Mouse (Mus musculus): ENCODE results near the gene P2rx1. TPM values are rescaled to one million over a fixed set of nuclear protein-coding genes. Genes with fewer than 3 reads are reported as not detected.
A peak's percentile ranks its signal among the peaks of the same experiment; 100 is the strongest.

P2rx1 gene
- total and polyA plus RNA-seq, 3 experiments, result 0.21 to 0.86 (median 0.76) TPM

DNA sequence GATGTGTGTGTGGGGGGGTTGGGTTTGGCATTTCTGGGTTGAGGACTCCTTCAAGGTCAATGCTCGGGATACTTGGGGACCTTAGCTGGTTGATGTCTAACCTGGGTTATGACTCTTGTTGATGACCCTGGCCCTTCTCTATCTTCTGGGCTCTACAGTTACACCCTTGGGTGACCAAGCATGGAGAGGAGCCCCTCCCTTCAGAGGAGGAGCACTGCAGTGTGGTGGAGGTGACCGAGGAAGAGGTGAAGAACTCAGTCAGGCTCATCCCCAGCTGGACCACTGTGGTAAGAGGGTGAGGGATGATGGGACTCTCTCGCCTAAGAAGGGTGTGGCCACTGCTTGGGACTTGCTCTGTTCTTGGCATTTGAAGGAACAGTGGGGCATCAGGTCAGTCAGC, 38.8 kb downstream of the P2rx1 start:
- H3K36me3 ChIP-seq (ENCODE audit: control insufficient read depth, insufficient read depth, low read length), result no peaks in the 10 kb centered on the region
- H3K27ac ChIP-seq, result no peak overlapping the region
- no peak overlapping the region for H3K9ac ChIP-seq (ENCODE audit: low read depth, low read length)
- H3K27me3 ChIP-seq (ENCODE audit: control insufficient read depth, insufficient read depth, low read length), result no peaks in the 10 kb centered on the region
- 93% methylated on average over 3 of the region's 3 CpGs for whole genome bisulfite sequencing
- TF ChIP-seq POLR2A (IDR thresholded peaks at IDR 0.05; ENCODE audit: insufficient read depth, low read depth, low read length), result no peak
- TF ChIP-seq EP300 (IDR thresholded peaks at IDR 0.05; ENCODE audit: insufficient read depth, low read depth, low read length), result no peak
- no peak for TF ChIP-seq CTCF (IDR thresholded peaks at IDR 0.05)
- no peaks in the 10 kb centered on the region for H3K4me1 ChIP-seq (ENCODE audit: control insufficient read depth, insufficient read depth, low read length)
- intact Hi-C loops (cut with DNase I), result no loop called here
- no peaks in the 10 kb centered on the region for H3K79me2 ChIP-seq (replicated peaks; ENCODE audit: control insufficient read depth, insufficient read depth, low read length)
- DNase-seq, result no peak
- H3K4me3 ChIP-seq, result no peak overlapping the region

DNA sequence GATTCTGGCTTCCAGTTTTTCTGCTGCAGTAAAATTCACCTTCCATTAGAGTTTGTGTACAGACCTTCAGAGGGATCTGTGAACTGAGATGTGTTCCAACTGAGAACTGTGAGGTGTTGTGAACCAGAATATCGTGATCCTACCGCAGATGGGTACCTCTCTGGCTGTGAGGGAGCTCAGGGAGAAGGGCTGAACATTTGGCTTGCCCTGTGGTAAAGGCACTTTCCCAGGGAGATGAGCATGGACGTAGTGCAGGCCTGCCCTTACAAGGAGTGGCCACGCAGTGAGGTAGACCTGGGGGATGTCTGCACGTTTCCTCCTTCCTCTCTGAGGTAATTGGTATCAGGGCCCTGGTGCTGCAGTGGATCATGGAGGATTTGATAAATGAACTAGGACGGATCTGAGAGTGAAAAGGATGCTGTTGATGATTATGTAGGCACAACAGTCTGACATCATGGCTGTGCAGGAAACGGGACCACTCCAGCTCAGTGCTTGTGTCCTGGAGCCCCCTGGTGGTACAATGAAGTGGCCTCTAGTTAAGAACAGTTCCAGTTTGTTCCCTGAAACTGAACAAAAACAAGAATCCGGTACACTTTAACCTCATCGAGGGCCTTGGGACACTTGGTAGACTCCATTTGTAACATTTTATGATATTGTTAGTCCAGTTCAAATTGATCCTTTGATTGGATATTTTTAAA, 40.3 kb downstream of the P2rx1 start:
- TF ChIP-seq EP300 (IDR thresholded peaks at IDR 0.05; ENCODE audit: insufficient read depth, low read depth, low read length), result no peak
- peak; percentile 86 for TF ChIP-seq CTCF (IDR thresholded peaks at IDR 0.05)
- Histone ChIP-seq H3K4me3 (no peak overlapping the region), H3K36me3 (ENCODE audit: control insufficient read depth, insufficient read depth, low read length) (no peaks in the 10 kb centered on the region), H3K79me2 (replicated peaks; ENCODE audit: control insufficient read depth, insufficient read depth, low read length) (no peaks in the 10 kb centered on the region), H3K27me3 (ENCODE audit: control insufficient read depth, insufficient read depth, low read length) (no peaks in the 10 kb centered on the region), H3K9ac (ENCODE audit: low read depth, low read length) (no peak overlapping the region), H3K27ac (no peak overlapping the region), H3K4me1 (ENCODE audit: control insufficient read depth, insufficient read depth, low read length) (no peaks in the 10 kb centered on the region)
- peak in 1 of 2 experiments; percentile 35 for DNase-seq
- WGBS, result 57% methylated on average over 9 of the region's 9 CpGs
- intact Hi-C loops (cut with DNase I), result loop anchor here (1.0 kb wide), 1 partner anchor 33 kb away; no protein-coding TSS in a partner anchor

DNA sequence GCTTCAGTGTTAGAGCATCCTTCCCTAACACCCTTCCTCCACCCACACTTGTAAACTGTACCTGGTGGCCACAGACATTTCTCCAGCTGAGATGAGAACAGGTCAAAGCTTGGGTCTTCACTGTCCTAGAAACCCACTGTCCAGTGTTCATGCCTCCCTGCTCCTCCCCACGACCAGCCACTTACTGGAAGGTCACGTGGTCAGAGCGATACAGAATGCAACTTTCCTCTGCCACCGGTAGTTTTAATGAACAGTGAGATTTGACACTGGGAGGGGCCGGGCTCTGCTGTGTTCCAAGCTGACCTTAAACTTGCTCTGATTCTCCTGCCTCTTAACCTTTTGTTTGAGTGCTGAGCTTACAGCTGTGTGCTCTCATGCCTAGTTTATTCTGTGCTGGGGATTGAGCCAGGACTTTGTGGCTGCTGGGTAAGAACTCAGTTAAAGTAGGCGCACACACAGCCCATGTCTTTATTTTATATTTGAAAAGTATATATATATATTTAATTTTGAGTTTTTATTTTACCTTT, 45.4 kb downstream of the P2rx1 start:
- WGBS, result 43% methylated on average over 6 of the region's 6 CpGs
- no peak for TF ChIP-seq POLR2A (IDR thresholded peaks at IDR 0.05; ENCODE audit: insufficient read depth, low read depth, low read length)
- no peak for TF ChIP-seq CTCF (IDR thresholded peaks at IDR 0.05)
- no peak for TF ChIP-seq EP300 (IDR thresholded peaks at IDR 0.05; ENCODE audit: insufficient read depth, low read depth, low read length)
- H3K27ac ChIP-seq, result no peak overlapping the region
- no peak overlapping the region for H3K9ac ChIP-seq (ENCODE audit: low read depth, low read length)
- no peaks in the 10 kb centered on the region for H3K36me3 ChIP-seq (ENCODE audit: control insufficient read depth, insufficient read depth, low read length)
- H3K27me3 ChIP-seq (ENCODE audit: control insufficient read depth, insufficient read depth, low read length), result no peaks in the 10 kb centered on the region
- H3K4me1 ChIP-seq (ENCODE audit: control insufficient read depth, insufficient read depth, low read length), result peaks cover 6% of the 10 kb centered on the region; the same call in 1 of the 2 replicates
- no peak overlapping the region for H3K4me3 ChIP-seq
- H3K79me2 ChIP-seq (replicated peaks; ENCODE audit: control insufficient read depth, insufficient read depth, low read length), result no peaks in the 10 kb centered on the region
- intact Hi-C loops (cut with DNase I), result no loop called here
- DNase-seq, result no peak

DNA sequence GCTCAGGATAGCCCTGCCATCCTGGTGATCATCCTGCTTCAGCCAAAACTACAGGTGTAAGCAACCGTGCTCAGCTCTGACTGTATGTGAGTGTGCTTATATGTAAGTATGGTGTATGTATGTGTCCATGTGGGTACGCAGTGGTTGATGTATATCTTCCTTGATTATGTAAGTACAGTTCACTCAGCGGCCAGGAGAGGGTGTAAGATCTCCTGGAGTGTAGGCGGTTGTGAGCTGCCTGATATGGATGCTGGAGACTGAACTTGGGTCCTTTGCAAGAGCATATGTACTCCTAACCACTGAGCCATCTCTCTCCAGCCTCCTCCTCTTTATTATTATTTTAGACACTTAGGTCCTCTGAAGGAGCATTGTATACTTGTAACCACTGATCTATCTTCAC, 45.9 kb downstream of the P2rx1 start:
- no peaks in the 10 kb centered on the region for H3K27me3 ChIP-seq (ENCODE audit: control insufficient read depth, insufficient read depth, low read length)
- no peaks in the 10 kb centered on the region for H3K79me2 ChIP-seq (replicated peaks; ENCODE audit: control insufficient read depth, insufficient read depth, low read length)
- H3K36me3 ChIP-seq (ENCODE audit: control insufficient read depth, insufficient read depth, low read length), result peaks cover 3% of the 10 kb centered on the region; the same call in 1 of the 2 replicates
- DNase-seq, result no peak
- WGBS, result 63% methylated on average over 4 of the region's 4 CpGs
- intact Hi-C loops (cut with DNase I), result loop anchor here (5.0 kb wide), 1 partner anchor 117 kb away; no protein-coding TSS in a partner anchor
- no peak overlapping the region for H3K4me3 ChIP-seq
- H3K4me1 ChIP-seq (ENCODE audit: control insufficient read depth, insufficient read depth, low read length), result peaks cover 6% of the 10 kb centered on the region; the same call in 1 of the 2 replicates
- H3K27ac ChIP-seq, result no peak overlapping the region
- no peak for TF ChIP-seq CTCF (IDR thresholded peaks at IDR 0.05)
- no peak for TF ChIP-seq EP300 (IDR thresholded peaks at IDR 0.05; ENCODE audit: insufficient read depth, low read depth, low read length)
- TF ChIP-seq POLR2A (IDR thresholded peaks at IDR 0.05; ENCODE audit: insufficient read depth, low read depth, low read length), result no peak
- no peak overlapping the region for H3K9ac ChIP-seq (ENCODE audit: low read depth, low read length)

DNA sequence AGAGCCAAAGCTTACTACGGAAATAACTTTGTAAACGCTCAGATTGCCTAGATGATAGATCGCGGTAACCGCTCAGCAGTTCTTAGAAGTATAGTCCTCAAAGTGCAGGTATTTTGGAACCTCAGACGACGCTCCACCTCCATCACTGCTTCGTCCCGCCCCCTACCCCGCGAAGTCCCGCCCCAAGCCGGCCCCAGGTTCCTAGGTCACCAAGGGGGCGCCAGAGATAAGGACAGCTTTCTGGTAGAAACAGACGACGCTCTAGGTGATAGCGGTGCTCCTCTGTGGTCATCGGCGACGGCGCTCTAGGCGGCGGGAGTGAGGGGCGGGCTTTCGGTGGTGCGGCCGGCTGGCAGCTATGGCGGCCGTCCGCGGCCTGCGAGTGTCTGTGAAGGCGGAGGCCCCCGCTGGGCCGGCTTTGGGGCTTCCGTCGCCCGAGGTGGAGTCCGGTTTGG, 48.7 kb downstream of the P2rx1 start, which contains the start of gene Ncbp3:
Ncbp3 (plus strand) TSS at position 242 of the 455 bp plus-strand sequence.
- H3K27ac ChIP-seq, result peak within 1 kb of the TSS; percentile 97
- under 1% methylated on average over 39 of the region's 39 CpGs for WGBS
- DNase-seq, result peak; percentile 96
- H3K4me3 ChIP-seq, result peak within 1 kb of the TSS; percentile 73
- intact Hi-C loops (cut with DNase I), result loop anchor here (5.0 kb wide), 1 partner anchor 120 kb away; no protein-coding TSS in a partner anchor
- peaks cover 6% of the 10 kb centered on the region; the same call in 1 of the 2 replicates for H3K4me1 ChIP-seq (ENCODE audit: control insufficient read depth, insufficient read depth, low read length)
- TF ChIP-seq EP300 (IDR thresholded peaks at IDR 0.05; ENCODE audit: insufficient read depth, low read depth, low read length) (0 out of 2 replicates have a peak, but pooled peaks have one; percentile 30), POLR2A (IDR thresholded peaks at IDR 0.05; ENCODE audit: insufficient read depth, low read depth, low read length) (peak; percentile 72), CTCF (IDR thresholded peaks at IDR 0.05) (peak; percentile 77)
- no peaks in the 10 kb centered on the region; the same call in 1 of the 2 replicates for H3K79me2 ChIP-seq (replicated peaks; ENCODE audit: control insufficient read depth, insufficient read depth, low read length)
- no peaks in the 10 kb centered on the region for H3K27me3 ChIP-seq (ENCODE audit: control insufficient read depth, insufficient read depth, low read length)
- H3K9ac ChIP-seq (ENCODE audit: low read depth, low read length), result peak within 1 kb of the TSS; percentile 95
- peaks cover 6% of the 10 kb centered on the region for H3K36me3 ChIP-seq (ENCODE audit: control insufficient read depth, insufficient read depth, low read length)

Data from heart, adult 2 months (tissue).